Mouse (Mus musculus) MEL (cell line): ENCODE results near the gene Abl2. TPM values are rescaled to one million over a fixed set of nuclear protein-coding genes. Genes with fewer than 3 reads are reported as not detected.

Experiments used
- DNase-seq: peaks from one replicate; pipeline ENCODE4 v3.0.0; 2011; ENCODE audit warnings: low read depth, low spot score
- H3K27ac ChIP-seq: 2 replicates; pipeline ENCODE4 v1.5.1; 2012; ENCODE audit warnings: low read depth, mild to moderate bottlenecking, control low read depth, low read length, moderate library complexity; ENCODE audit not compliant: control insufficient read depth
- H3K27me3 ChIP-seq, 2 experiments: fragments of 150-350 bp in 1 of 2; sonication (generic) in 1 of 2; 2 replicates each; pipeline ENCODE4 v1.6.1; 2012; ENCODE audit warnings: low read length in 2 of 2, mild to moderate bottlenecking in 2 of 2, improper control_type of control experiment in 1 of 2, moderate library complexity in 1 of 2; ENCODE audit not compliant: insufficient read depth in 2 of 2, control insufficient read depth in 1 of 2
- H3K36me3 ChIP-seq, 2 experiments: 2 replicates each; pipeline ENCODE4 v1.6.1; 2012 to 2014; ENCODE audit warnings: low read length in 2 of 2, improper control_type of control experiment in 1 of 2, inconsistent platforms in 1 of 2, mild to moderate bottlenecking in 1 of 2; ENCODE audit not compliant: insufficient read depth in 2 of 2, control insufficient read depth in 1 of 2
- H3K4me1 ChIP-seq, 2 experiments: fragments of 150-350 bp in 1 of 2; sonication (generic) in 1 of 2; 2 replicates each; pipeline ENCODE4 v1.6.1; 2012; ENCODE audit warnings: low read length in 2 of 2, improper control_type of control experiment in 1 of 2, mild to moderate bottlenecking in 1 of 2; ENCODE audit not compliant: insufficient read depth in 2 of 2, control insufficient read depth in 1 of 2
- H3K4me3 ChIP-seq, 2 experiments: fragments of 150-350 bp in 1 of 2; sonication (generic) in 1 of 2; 2 replicates each; pipeline ENCODE4 v1.5.1; 2012; ENCODE audit warnings: low read depth in 2 of 2, low read length in 2 of 2, mild to moderate bottlenecking in 2 of 2, moderate library complexity in 2 of 2, control low read depth in 1 of 2, improper control_type of control experiment in 1 of 2; ENCODE audit not compliant: control insufficient read depth in 1 of 2, insufficient read depth in 1 of 2
- H3K79me2 ChIP-seq: 2 replicates; pipeline ENCODE4 v1.6.1; 2012; ENCODE audit warnings: mild to moderate bottlenecking, low read length, moderate library complexity; ENCODE audit not compliant: control insufficient read depth, poor library complexity, insufficient read depth
- H3K9ac ChIP-seq: 2 replicates; pipeline ENCODE4 v1.6.1; 2012; ENCODE audit warnings: low read depth, mild to moderate bottlenecking, control low read depth, low read length, moderate library complexity; ENCODE audit not compliant: control insufficient read depth, poor library complexity, severe bottlenecking
- H3K9me3 ChIP-seq: fragments of 150-350 bp; sonication (generic); replicated peaks from 2 replicates; pipeline ENCODE4 v1.6.1; 2012; ENCODE audit warnings: mild to moderate bottlenecking, low read length, improper control_type of control experiment, moderate library complexity; ENCODE audit not compliant: insufficient read depth
- CHD1 ChIP-seq: IDR thresholded peaks from 2 replicates; pipeline ENCODE4 v1.6.1; 2012; ENCODE audit warnings: low read depth, mild to moderate bottlenecking, inconsistent platforms, low read length, improper control_type of control experiment
- CHD2 ChIP-seq: IDR thresholded peaks from 2 replicates; pipeline ENCODE4 v1.6.1; 2011; ENCODE audit warnings: low read length, improper control_type of control experiment
- CTCF ChIP-seq, 3 experiments: IDR thresholded peaks in 2 of 3; conservative IDR thresholded peaks in 1 of 3; 2 replicates each; pipeline ENCODE4 v1.5.1; 2011 to 2012; ENCODE audit warnings: low read length in 3 of 3, low read depth in 2 of 3, mild to moderate bottlenecking in 2 of 3, improper control_type of control experiment in 1 of 3, inconsistent platforms in 1 of 3, mixed read lengths in 1 of 3, moderate library complexity in 1 of 3; ENCODE audit not compliant: control insufficient read depth in 1 of 3, insufficient read depth in 1 of 3, poor library complexity in 1 of 3, severe bottlenecking in 1 of 3
- E2F4 ChIP-seq: IDR thresholded peaks from 2 replicates; pipeline ENCODE4 v1.6.1; 2011; ENCODE audit warnings: low read depth, low read length, improper control_type of control experiment, borderline replicate concordance
- ELF1 ChIP-seq: IDR thresholded peaks from 2 replicates; pipeline ENCODE4 v1.6.1; 2014; ENCODE audit warnings: low read depth, mild to moderate bottlenecking, inconsistent platforms, low read length, improper control_type of control experiment, moderate library complexity
- EP300 ChIP-seq, 2 experiments: IDR thresholded peaks; 2 replicates each; pipeline ENCODE4 v1.6.1; 2011; ENCODE audit warnings: improper control_type of control experiment in 2 of 2, low read length in 2 of 2, low read depth in 1 of 2, mild to moderate bottlenecking in 1 of 2
- HCFC1 ChIP-seq: IDR thresholded peaks from 2 replicates; pipeline ENCODE4 v1.6.1; 2012; ENCODE audit warnings: low read depth, mild to moderate bottlenecking, inconsistent platforms, low read length, improper control_type of control experiment, moderate library complexity
- KAT2A ChIP-seq: conservative IDR thresholded peaks from 2 replicates; pipeline ENCODE4 v1.6.1; 2012; ENCODE audit warnings: low read depth, low read length, improper control_type of control experiment, inconsistent platforms
- MAFK ChIP-seq: IDR thresholded peaks from 2 replicates; pipeline ENCODE4 v1.6.1; 2011; ENCODE audit warnings: low read depth, mild to moderate bottlenecking, low read length, improper control_type of control experiment, borderline replicate concordance
- MAX ChIP-seq: IDR thresholded peaks from 2 replicates; pipeline ENCODE4 v1.6.1; 2011; ENCODE audit warnings: low read length, improper control_type of control experiment
- MEF2A ChIP-seq: IDR thresholded peaks from 2 replicates; pipeline ENCODE4 v1.6.1; 2014; ENCODE audit warnings: low read depth, mild to moderate bottlenecking, inconsistent platforms, low read length, improper control_type of control experiment; ENCODE audit not compliant: poor library complexity, insufficient replicate concordance, severe bottlenecking; ENCODE audit errors: extremely low read depth
- MYC ChIP-seq: IDR thresholded peaks from 2 replicates; pipeline ENCODE4 v1.6.1; 2011; ENCODE audit warnings: low read depth, mild to moderate bottlenecking, low read length, improper control_type of control experiment, moderate library complexity
- NRF1 ChIP-seq: IDR thresholded peaks from 2 replicates; pipeline ENCODE4 v1.6.1; 2014; ENCODE audit warnings: low read depth, mild to moderate bottlenecking, inconsistent platforms, low read length, improper control_type of control experiment, moderate library complexity; ENCODE audit not compliant: poor library complexity, insufficient read depth, severe bottlenecking
- POLR2AphosphoS2 ChIP-seq: IDR thresholded peaks from 2 replicates; pipeline ENCODE4 v1.6.1; 2011; ENCODE audit warnings: low read length, improper control_type of control experiment
- POLR2AphosphoS5 ChIP-seq: IDR thresholded peaks from 2 replicates; pipeline ENCODE4 v1.6.1; 2012; ENCODE audit warnings: low read depth, borderline replicate concordance, mild to moderate bottlenecking, inconsistent platforms, low read length, moderate library complexity, mixed read lengths
- RAD21 ChIP-seq: IDR thresholded peaks from 2 replicates; pipeline ENCODE4 v1.6.1; 2011; ENCODE audit warnings: mild to moderate bottlenecking, low read depth, low read length, improper control_type of control experiment
- RCOR1 ChIP-seq: IDR thresholded peaks from 2 replicates; pipeline ENCODE4 v1.6.1; 2012; ENCODE audit warnings: low read depth, mild to moderate bottlenecking, inconsistent platforms, low read length, improper control_type of control experiment
- SMC3 ChIP-seq: IDR thresholded peaks from 2 replicates; pipeline ENCODE4 v1.6.1; 2011; ENCODE audit warnings: low read depth, low read length, improper control_type of control experiment
- TAL1 ChIP-seq: IDR thresholded peaks from 2 replicates; pipeline ENCODE4 v1.6.1; 2012; ENCODE audit warnings: mild to moderate bottlenecking, inconsistent platforms, low read length, moderate library complexity, mixed read lengths
- UBTF ChIP-seq: IDR thresholded peaks from 2 replicates; pipeline ENCODE4 v1.6.1; 2012; ENCODE audit warnings: low read depth, mild to moderate bottlenecking, inconsistent platforms, low read length, improper control_type of control experiment, moderate library complexity, borderline replicate concordance; ENCODE audit not compliant: insufficient read depth
- ZC3H11A ChIP-seq: IDR thresholded peaks from 2 replicates; pipeline ENCODE4 v1.6.1; 2012; ENCODE audit warnings: low read depth, mild to moderate bottlenecking, inconsistent platforms, low read length, improper control_type of control experiment
- ZKSCAN1 ChIP-seq: IDR thresholded peaks from 2 replicates; pipeline ENCODE4 v1.6.1; 2012; ENCODE audit warnings: low read depth, mild to moderate bottlenecking, inconsistent platforms, low read length, improper control_type of control experiment, moderate library complexity
- polyA plus RNA-seq, 2 experiments: library from polyadenylated mRNA; stranded (reverse) in 1 of 2; unstranded in 1 of 2; fragments of >175 nt in 1 of 2; fragments of >200 nt in 1 of 2; gene quantifications; 2 replicates each; pipeline versions ENCODE4 v1.2.1 to v1.2.4; 2012; ENCODE audit warnings: low replicate concordance in 2 of 2, low read depth in 1 of 2; ENCODE audit not compliant: insufficient read length in 2 of 2, insufficient read depth in 1 of 2, missing spikeins in 1 of 2
- total RNA-seq: library from RNA; depleted of rRNA; stranded (reverse); fragments of 300-350 nt; gene quantifications from 2 replicates; pipeline ENCODE4 v1.2.3, GENCODE M21; 2012

The Abl2 gene
- total and polyA plus RNA-seq, 3 experiments, result 13.8 to 17.5 TPM; not detected in 1

GRCm38 (mm10) chr1:156537701-156538100 lies 20.9 kb upstream of the Abl2 start:
- H3K79me2 ChIP-seq, result no peaks in the 10 kb centered on the region
- no peak for DNase-seq

DNA sequence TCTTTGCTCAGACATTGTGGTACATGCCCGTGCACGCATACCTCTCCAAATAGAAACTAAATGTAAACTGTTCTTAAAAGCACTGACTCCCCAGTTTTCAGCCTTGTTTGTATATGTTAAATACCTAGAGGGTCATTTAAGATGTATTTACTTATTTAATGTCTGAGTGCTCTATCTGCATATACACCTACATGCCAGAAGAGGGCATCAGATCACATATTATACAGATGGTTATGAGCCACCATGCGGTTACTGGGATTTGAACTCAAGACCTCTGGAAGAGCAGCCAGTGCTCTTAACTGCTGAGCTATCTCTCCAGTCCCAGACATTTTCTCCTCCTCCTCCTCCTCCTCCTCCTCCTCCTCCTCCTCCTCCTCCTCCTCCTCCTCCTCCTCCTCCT lies 20.2 kb upstream of the Abl2 start:
- H3K4me1 ChIP-seq, result peaks cover under 1 to 11% of the 10 kb centered on the region in 2 experiments; a peak in 3 of 4 replicates
- DNase-seq, result peak; percentile 49
- no peak overlapping the region for H3K4me3 ChIP-seq
- H3K27me3 ChIP-seq, result no peaks in the 10 kb centered on the region
- H3K9me3 ChIP-seq, result no peaks in the 10 kb centered on the region
- TF ChIP-seq RAD21, result peak; percentile 53
- peak; percentile 55 for TF ChIP-seq ZC3H11A
- peak; percentile 61 for TF ChIP-seq SMC3
- peak; percentile 19 to 59 (median 34); a peak in 5 of 6 replicates for TF ChIP-seq CTCF (IDR thresholded peaks at IDR 0.05 in 2 of 3, conservative IDR thresholded peaks at IDR 0.05 in 1 of 3; ENCODE audit: control insufficient read depth in 1 of 3, insufficient read depth in 1 of 3, low read depth in 2 of 3, low read length in 3 of 3, poor library complexity in 1 of 3, severe bottlenecking in 1 of 3)
- peak; percentile 53; the same call in 1 of the 2 replicates for TF ChIP-seq MYC
- no peak for TF ChIP-seq TAL1
- H3K9ac ChIP-seq, result no peak overlapping the region
- no peak overlapping the region for H3K27ac ChIP-seq
- H3K79me2 ChIP-seq, result no peaks in the 10 kb centered on the region
- H3K36me3 ChIP-seq, result peaks cover 0 to 2% of the 10 kb centered on the region in 2 experiments; a peak in 2 of 4 replicates

More at GRCm38 (mm10) chr1:156537701-156538100, 20.9 kb upstream of the Abl2 start:
- H3K36me3 ChIP-seq, result peaks cover 0 to 5% of the 10 kb centered on the region in 2 experiments; a peak in 2 of 4 replicates
- no peaks in the 10 kb centered on the region for H3K9me3 ChIP-seq
- H3K4me3 ChIP-seq, result no peak overlapping the region
- TF ChIP-seq SMC3 (no peak), UBTF (no peak), RAD21 (no peak), ELF1 (no peak), NRF1 (no peak), MAFK (no peak), POLR2AphosphoS2 (no peak), MAX (no peak), ZKSCAN1 (no peak), ZC3H11A (no peak), EP300 (IDR thresholded peaks at IDR 0.05; ENCODE audit: low read depth in 1 of 2, low read length in 2 of 2) (no peak), E2F4 (no peak), RCOR1 (no peak), CHD2 (no peak), MEF2A (no peak), KAT2A (no peak), POLR2AphosphoS5 (no peak), HCFC1 (no peak), MYC (no peak), CHD1 (no peak)
- H3K9ac ChIP-seq, result no peak overlapping the region
- no peaks in the 10 kb centered on the region for H3K27me3 ChIP-seq
- peaks cover 2 to 14% of the 10 kb centered on the region in 2 experiments; a peak in 3 of 4 replicates for H3K4me1 ChIP-seq
- no peak overlapping the region for H3K27ac ChIP-seq
